Mouse (Mus musculus) ES-E14 (cell line): ENCODE measurements around the gene Syn2.

Source experiments
- HCFC1 ChIP-seq: IDR thresholded peaks from 2 replicates; pipeline ENCODE4 v1.6.1; 2012; ENCODE audit warnings: low read length, inconsistent platforms, borderline replicate concordance; ENCODE audit not compliant: insufficient read depth
- MAFK ChIP-seq: IDR thresholded peaks from 2 replicates; pipeline ENCODE4 v1.6.1; 2014; ENCODE audit warnings: mild to moderate bottlenecking, low read depth, low read length, inconsistent platforms; ENCODE audit not compliant: insufficient read depth
- ZC3H11A ChIP-seq: IDR thresholded peaks from 2 replicates; pipeline ENCODE4 v1.6.1; 2012; ENCODE audit warnings: low read depth, mild to moderate bottlenecking, inconsistent platforms, low read length, borderline replicate concordance
- ZNF384 ChIP-seq: IDR thresholded peaks from 2 replicates; pipeline ENCODE4 v1.6.1; 2012; ENCODE audit warnings: low read depth, low read length, inconsistent platforms

DNA sequence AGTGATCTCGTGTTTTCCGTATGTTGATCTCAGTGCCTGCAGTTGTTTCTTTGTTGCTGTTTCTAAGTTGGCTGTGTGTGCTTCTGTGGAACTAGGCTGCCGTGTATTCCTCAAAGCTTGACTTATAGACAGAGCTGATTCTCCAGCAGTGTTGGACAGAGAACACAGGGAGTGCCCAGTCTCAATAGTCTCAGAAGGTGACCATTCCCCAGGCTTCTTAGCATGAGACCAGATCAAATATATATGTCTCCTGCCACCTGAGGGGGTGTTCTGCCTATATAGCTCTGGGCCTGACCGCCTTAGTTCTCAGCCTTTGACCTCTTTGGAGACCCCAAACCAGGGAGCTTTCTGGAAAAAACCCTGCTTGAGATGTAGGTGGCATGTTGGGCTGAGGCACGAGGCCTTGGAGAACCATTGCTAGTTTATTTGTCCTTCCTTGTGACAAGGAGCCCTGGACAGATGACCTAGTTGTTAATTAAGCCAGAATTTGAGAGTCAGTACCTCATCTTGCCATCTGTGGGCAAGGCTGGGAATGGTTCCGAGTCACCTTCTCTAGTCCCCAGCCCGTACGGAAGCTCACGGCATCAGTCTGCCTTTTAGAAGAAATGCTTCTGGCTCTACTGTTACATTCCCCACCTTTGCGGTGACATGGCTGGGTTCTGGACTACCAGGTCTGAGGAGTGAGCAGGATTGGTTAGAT is 140.6 kb downstream of the Syn2 start:
- TF ChIP-seq ZNF384 (no peak), ZC3H11A (no peak), MAFK (no peak), HCFC1 (no peak)
